Comparison of ENCODE assay signal across 8 mouse cellular contexts in the genomic region with DNA sequence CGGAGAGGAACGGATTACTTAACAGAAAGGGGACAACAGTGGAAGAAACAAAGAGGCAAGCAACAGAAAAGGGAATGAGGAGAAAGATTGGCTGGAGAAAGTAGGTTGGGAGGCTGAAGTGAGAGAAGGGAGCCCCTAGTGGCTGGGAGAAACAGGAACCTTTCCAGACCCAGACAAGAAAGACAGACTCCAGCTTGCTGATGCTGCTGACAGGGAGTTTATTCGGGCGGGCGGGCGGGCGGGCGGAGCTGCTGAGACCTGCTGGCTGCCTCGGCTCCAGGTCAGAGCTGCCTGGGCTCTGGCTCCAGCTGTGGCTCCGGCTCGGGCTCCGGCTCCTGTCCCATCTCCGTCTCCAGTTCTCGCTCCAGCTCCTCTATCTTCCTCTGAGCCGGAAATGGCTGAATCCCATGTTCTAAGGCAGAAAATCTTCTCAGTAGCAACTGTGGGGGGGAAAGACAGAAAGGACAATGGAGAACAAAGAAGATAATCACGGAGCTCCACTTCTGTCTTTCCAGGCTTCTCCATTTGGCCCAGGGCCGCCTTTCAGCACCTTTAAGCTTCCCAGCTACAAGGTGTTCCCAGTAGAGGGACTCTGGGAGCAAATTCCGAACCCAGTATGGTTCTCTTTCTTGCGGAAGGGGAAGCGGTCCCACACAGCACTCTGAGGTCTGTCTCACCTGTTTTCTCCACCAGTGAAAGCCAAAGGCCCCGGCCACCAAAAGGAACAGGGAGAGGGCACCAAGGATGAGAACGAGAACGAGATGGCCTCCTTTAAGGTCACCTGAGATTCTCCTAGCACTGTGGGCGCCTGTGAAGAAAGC. TPM values are rescaled to one million over a fixed set of nuclear protein-coding genes. Genes with fewer than 3 reads are reported as not detected.
A peak's percentile ranks its signal among the peaks of the same experiment; 100 is the strongest.
DNase-seq lines count a peak whose midpoint lies in the region; ATAC-seq and TF ChIP-seq lines count a peak whose summit lies in the region.

No protein-coding gene starts in this region.

- H3K27ac ChIP-seq in heart, embryonic 13.5 days (replicated peaks): peak overlapping the region; percentile 99
- H3K27ac ChIP-seq in liver, embryonic 12.5 days: peak overlapping the region; percentile 73

- DNase-seq in brain, embryonic 18.5 days (ENCODE audit: low read depth, low spot score): peak; percentile 83
- peak; percentile 83 for DNase-seq in kidney, postnatal 10 days
- DNase-seq in neural tube, embryonic 10.5 days (ENCODE audit: extremely low spot score, low spot score): peak; percentile 76
- DNase-seq in thymus, postnatal 10 days (ENCODE audit: low spot score in 2 of 2): peak; percentile 63 to 71

- no peak for ATAC-seq in heart, embryonic 13.5 days (ENCODE audit: extremely low read depth, insufficient number of reproducible peaks, low FRiP score, low TSS enrichment)
- peak; percentile 64 for ATAC-seq in liver, embryonic 12.5 days

- H3K4me3 ChIP-seq in E14TG2a.4 (replicated peaks; ENCODE audit: low read length): peak overlapping the region; percentile 79
- peak overlapping the region; percentile 63 for H3K4me3 ChIP-seq in erythroblast, embryonic 14.5 days (replicated peaks)
- peak overlapping the region; percentile 62 for H3K4me3 ChIP-seq in heart, embryonic 13.5 days
- H3K4me3 ChIP-seq in liver, embryonic 12.5 days: peak overlapping the region; percentile 61

- H3K4me2 ChIP-seq in heart, embryonic 13.5 days: peak overlapping the region; percentile 87
- peak overlapping the region; percentile 85 for H3K4me2 ChIP-seq in liver, embryonic 12.5 days

- WGBS in heart, embryonic 13.5 days: 9% methylated on average over 24 of the region's 24 CpGs
- 22% methylated on average over 24 of the region's 24 CpGs for WGBS in liver, embryonic 12.5 days (ENCODE audit: insufficient replicate concordance)

- H3K9ac ChIP-seq in heart, embryonic 13.5 days: peak overlapping the region; percentile 86
- H3K9ac ChIP-seq in liver, embryonic 12.5 days: peak overlapping the region; percentile 60

- H3K9me3 ChIP-seq in E14TG2a.4 (ENCODE audit: low read length): no peaks in the 10 kb centered on the region
- H3K9me3 ChIP-seq in erythroblast, embryonic 14.5 days (ENCODE audit: control insufficient read depth, low read length): no peaks in the 10 kb centered on the region
- H3K9me3 ChIP-seq in heart, embryonic 13.5 days: no peaks in the 10 kb centered on the region
- H3K9me3 ChIP-seq in liver, embryonic 12.5 days (replicated peaks): no peaks in the 10 kb centered on the region

- no peaks in the 10 kb centered on the region for H3K36me3 ChIP-seq in E14TG2a.4 (ENCODE audit: insufficient read depth, low read length)
- H3K36me3 ChIP-seq in erythroblast, embryonic 14.5 days (ENCODE audit: control insufficient read depth): no peaks in the 10 kb centered on the region
- no peaks in the 10 kb centered on the region for H3K36me3 ChIP-seq in heart, embryonic 13.5 days
- no peaks in the 10 kb centered on the region for H3K36me3 ChIP-seq in liver, embryonic 12.5 days

- peaks cover 5% of the 10 kb centered on the region; the same call in 1 of the 2 replicates for H3K27me3 ChIP-seq in E14TG2a.4 (ENCODE audit: insufficient read depth, low read length)
- peaks cover 25% of the 10 kb centered on the region for H3K27me3 ChIP-seq in erythroblast, embryonic 14.5 days (ENCODE audit: control insufficient read depth)
- peaks cover 15% of the 10 kb centered on the region for H3K27me3 ChIP-seq in heart, embryonic 13.5 days (replicated peaks)
- H3K27me3 ChIP-seq in liver, embryonic 12.5 days (replicated peaks): peaks cover 35% of the 10 kb centered on the region

- peak; percentile 15; the same call in 1 of the 2 replicates for TF ChIP-seq CTCF in E14TG2a.4 (conservative IDR thresholded peaks at IDR 0.05; ENCODE audit: low read length)

- H3K4me1 ChIP-seq in E14TG2a.4 (replicated peaks; ENCODE audit: low read depth, low read length): peaks cover 85% of the 10 kb centered on the region
- peaks cover 15% of the 10 kb centered on the region for H3K4me1 ChIP-seq in erythroblast, embryonic 14.5 days (ENCODE audit: control insufficient read depth)
- peaks cover 14% of the 10 kb centered on the region for H3K4me1 ChIP-seq in heart, embryonic 13.5 days
- H3K4me1 ChIP-seq in liver, embryonic 12.5 days: peaks cover 15% of the 10 kb centered on the region

RNA-seq across cellular contexts. Expression of a gene that starts 7.1 kb away (rescaled TPM):
- polyA plus RNA-seq in erythroblast, embryonic 14.5 days (2012): not detected in 2 replicates
- 1.0 and 1.1 TPM in 2 replicates for polyA plus RNA-seq in heart, embryonic 13.5 days (2015; fragmentation: Nextera tagmentation; extraction: Ambion mirVana)
- polyA plus RNA-seq in liver, embryonic 12.5 days (2016; fragmentation: Nextera tagmentation; extraction: Ambion mirVana): 0.32 and 0.33 TPM in 2 replicates

RNA-seq across cellular contexts. Expression of a gene that starts 15.5 kb away (rescaled TPM):
- 2.6 and 3.1 TPM in 2 replicates for polyA plus RNA-seq in erythroblast, embryonic 14.5 days (2012)
- 231 and 233 TPM in 2 replicates for polyA plus RNA-seq in heart, embryonic 13.5 days (2015; fragmentation: Nextera tagmentation; extraction: Ambion mirVana)
- polyA plus RNA-seq in liver, embryonic 12.5 days (2016; fragmentation: Nextera tagmentation; extraction: Ambion mirVana): 64.5 and 66.7 TPM in 2 replicates

RNA-seq across cellular contexts. Expression of a gene that starts 16.4 kb away (rescaled TPM):
- polyA plus RNA-seq in erythroblast, embryonic 14.5 days (2012): not detected in 2 replicates
- polyA plus RNA-seq in heart, embryonic 13.5 days (2015; fragmentation: Nextera tagmentation; extraction: Ambion mirVana): not detected in 2 replicates
- polyA plus RNA-seq in liver, embryonic 12.5 days (2016; fragmentation: Nextera tagmentation; extraction: Ambion mirVana): 0.05 and 0.07 TPM in 2 replicates

RNA-seq across cellular contexts. Expression of a gene that starts 26.8 kb away (rescaled TPM):
- polyA plus RNA-seq in erythroblast, embryonic 14.5 days (2012): 21.9 and 22.2 TPM in 2 replicates
- 288 and 320 TPM in 2 replicates for polyA plus RNA-seq in heart, embryonic 13.5 days (2015; fragmentation: Nextera tagmentation; extraction: Ambion mirVana)
- 178 and 187 TPM in 2 replicates for polyA plus RNA-seq in liver, embryonic 12.5 days (2016; fragmentation: Nextera tagmentation; extraction: Ambion mirVana)

RNA-seq across cellular contexts. Expression of a gene that starts 40.6 kb away (rescaled TPM):
- 0.01 TPM in 1 of 2 replicates, not detected in the other for polyA plus RNA-seq in erythroblast, embryonic 14.5 days (2012)
- 1.6 TPM in 2 replicates for polyA plus RNA-seq in heart, embryonic 13.5 days (2015; fragmentation: Nextera tagmentation; extraction: Ambion mirVana)
- 0.08 and 0.17 TPM in 2 replicates for polyA plus RNA-seq in liver, embryonic 12.5 days (2016; fragmentation: Nextera tagmentation; extraction: Ambion mirVana)

Comparison
In these comparisons a context has a peak if more than half of its experiments do, and no peak if none do; other contexts are left out.
1. RNA of a gene that starts 15.5 kb away (polyA plus RNA-seq): 231 to 233 TPM in heart, embryonic 13.5 days and 64.5 to 66.7 TPM in liver, embryonic 12.5 days; 2.6 to 3.1 TPM in erythroblast, embryonic 14.5 days; every median in the first group is over 10 times any median in the second.
2. Peak in every context shown above with its lines, with median percentiles within 50 percentile points of each other: H3K4me3 ChIP-seq and DNase-seq.